Mouse (Mus musculus): ENCODE data around the gene Mocs3. TPM values are rescaled to one million over a fixed set of nuclear protein-coding genes. Genes with fewer than 3 reads are reported as not detected.
A peak's percentile ranks its signal among the peaks of the same experiment; 100 is the strongest.

Mocs3 gene
- polyA plus RNA-seq, 1 experiment: 5.9 TPM

GRCm38 (mm10) chr2:168223326-168223725 is 7.1 kb upstream of the Mocs3 start:
- Histone ChIP-seq H3K27ac (replicated peaks; ENCODE audit: low read depth, low read length) (no peak overlapping the region), H3K4me3 (ENCODE audit: insufficient read depth, low read depth, low read length) (no peak overlapping the region), H3K4me1 (ENCODE audit: control insufficient read depth, insufficient read depth, insufficient read length, low read length) (no peaks in the 10 kb centered on the region)

GRCm38 (mm10) chr2:168229116-168230025 is 1.1 kb upstream of the Mocs3 start:
- H3K4me3 ChIP-seq (ENCODE audit: insufficient read depth, low read depth, low read length): peak overlapping the region; percentile 81
- no peaks in the 10 kb centered on the region for H3K4me1 ChIP-seq (ENCODE audit: control insufficient read depth, insufficient read depth, insufficient read length, low read length)
- peak overlapping the region; percentile 99 for H3K27ac ChIP-seq (replicated peaks; ENCODE audit: low read depth, low read length)

GRCm38 (mm10) chr2:168230773-168231470 is 500 bp downstream of the Mocs3 start:
- Histone ChIP-seq H3K4me3 (ENCODE audit: insufficient read depth, low read depth, low read length) (peak overlapping the region; percentile 81), H3K27ac (replicated peaks; ENCODE audit: low read depth, low read length) (peak overlapping the region; percentile 46), H3K4me1 (ENCODE audit: control insufficient read depth, insufficient read depth, insufficient read length, low read length) (no peaks in the 10 kb centered on the region)

GRCm38 (mm10) chr2:168231471-168231829 is 1.0 kb downstream of the Mocs3 start:
- Histone ChIP-seq H3K27ac (replicated peaks; ENCODE audit: low read depth, low read length) (no peak overlapping the region), H3K4me1 (ENCODE audit: control insufficient read depth, insufficient read depth, insufficient read length, low read length) (no peaks in the 10 kb centered on the region), H3K4me3 (ENCODE audit: insufficient read depth, low read depth, low read length) (peak overlapping the region; percentile 81)

- H3K4me3 ChIP-seq (ENCODE audit: insufficient read depth, low read depth, low read length): no peak overlapping the region
- H3K4me1 ChIP-seq (ENCODE audit: control insufficient read depth, insufficient read depth, insufficient read length, low read length): no peaks in the 10 kb centered on the region
Observed at GRCm38 (mm10) chr2:168233286-168233685, 2.9 kb downstream of the Mocs3 start.

DNA sequence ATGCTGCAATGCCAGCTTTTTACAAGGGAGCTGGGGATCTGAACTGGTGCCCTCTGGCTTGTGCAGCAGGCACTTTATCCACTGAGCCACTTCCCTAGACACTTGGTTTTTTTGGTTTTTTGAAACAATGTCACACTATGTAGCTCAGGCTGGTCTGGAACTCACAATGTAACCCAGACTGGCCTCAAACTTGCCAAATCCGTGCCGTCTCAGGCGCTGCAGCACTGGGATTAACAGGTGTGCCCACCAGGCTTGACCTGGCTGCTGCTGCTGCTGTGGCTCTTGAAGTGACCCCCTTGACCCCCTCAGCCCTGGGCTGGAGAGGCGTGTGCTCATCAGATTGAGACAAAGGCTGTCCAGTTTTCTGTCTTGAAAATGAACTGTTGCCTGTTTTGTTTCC is 7.9 kb downstream of the Mocs3 start:
- no peak overlapping the region for H3K4me3 ChIP-seq (ENCODE audit: insufficient read depth, low read depth, low read length)
- no peaks in the 10 kb centered on the region for H3K4me1 ChIP-seq (ENCODE audit: control insufficient read depth, insufficient read depth, insufficient read length, low read length)

More at GRCm38 (mm10) chr2:168233286-168233685, 2.9 kb downstream of the Mocs3 start:
- H3K27ac ChIP-seq (replicated peaks; ENCODE audit: low read depth, low read length): no peak overlapping the region

DNA sequence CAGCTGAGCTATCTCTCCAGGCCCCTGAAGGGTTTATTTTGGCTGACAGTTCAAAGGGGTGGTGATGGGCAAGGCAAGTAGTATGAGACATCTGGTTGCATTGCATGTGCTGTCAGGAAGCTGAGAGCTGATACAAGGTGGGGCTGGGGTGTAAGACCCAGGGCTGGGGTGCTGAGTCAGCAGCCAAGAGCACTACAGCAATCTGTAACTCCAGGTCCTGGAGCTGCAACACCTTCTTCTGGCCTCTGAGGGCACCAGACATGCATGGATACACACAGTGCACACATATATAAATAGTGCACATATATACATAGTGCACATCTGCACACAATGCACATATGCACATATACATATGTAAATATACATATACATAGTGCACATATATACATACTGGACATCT is 12.4 kb downstream of the Mocs3 start:
- Histone ChIP-seq H3K4me3 (ENCODE audit: insufficient read depth, low read depth, low read length) (no peak overlapping the region), H3K27ac (replicated peaks; ENCODE audit: low read depth, low read length) (no peak overlapping the region), H3K4me1 (ENCODE audit: control insufficient read depth, insufficient read depth, insufficient read length, low read length) (no peaks in the 10 kb centered on the region)

More for the DNA sequence above, 7.9 kb downstream of the Mocs3 start:
- H3K27ac ChIP-seq (replicated peaks; ENCODE audit: low read depth, low read length): no peak overlapping the region

DNA sequence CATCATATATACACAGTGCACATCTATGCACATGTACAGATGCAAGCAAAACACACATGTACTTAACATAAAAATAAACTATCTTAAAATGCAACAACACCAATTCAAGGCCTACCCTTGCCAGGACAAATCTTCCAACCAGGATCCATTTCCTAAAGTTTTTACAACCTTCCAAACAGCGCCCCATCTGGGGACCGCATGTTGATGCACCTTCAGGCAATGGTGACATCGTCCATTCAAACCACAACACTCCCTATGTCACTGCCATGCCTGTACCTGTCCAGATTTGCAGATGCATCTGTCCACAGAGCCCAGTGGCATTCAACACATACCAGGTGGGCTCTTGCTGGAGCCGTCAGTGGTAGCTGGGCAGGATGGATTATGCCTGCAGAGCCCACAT is 12.9 kb downstream of the Mocs3 start:
- Histone ChIP-seq H3K4me3 (ENCODE audit: insufficient read depth, low read depth, low read length) (no peak overlapping the region), H3K4me1 (ENCODE audit: control insufficient read depth, insufficient read depth, insufficient read length, low read length) (no peaks in the 10 kb centered on the region), H3K27ac (replicated peaks; ENCODE audit: low read depth, low read length) (no peak overlapping the region)

DNA sequence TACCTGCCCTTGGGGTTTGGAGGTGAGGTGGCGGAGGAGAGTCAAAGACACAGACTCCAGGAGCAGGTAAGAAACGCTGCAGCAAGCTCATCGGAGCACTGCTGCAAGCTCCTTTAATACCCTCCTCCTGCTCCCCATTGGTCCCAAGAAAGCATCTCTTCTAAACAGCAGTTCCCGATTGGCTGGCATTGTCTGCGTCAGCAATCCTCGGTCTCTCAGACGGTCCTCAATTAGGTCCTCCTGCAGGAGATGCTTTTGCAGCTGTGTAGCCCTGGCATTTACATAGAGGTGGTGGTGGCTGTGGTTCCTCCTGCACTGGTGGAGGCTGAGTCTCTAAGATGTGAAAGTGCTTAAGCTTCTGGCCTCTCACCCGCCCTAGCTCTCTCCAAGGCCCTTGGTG is 15.1 kb downstream of the Mocs3 start:
- H3K4me3 ChIP-seq (ENCODE audit: insufficient read depth, low read depth, low read length): no peak overlapping the region
- H3K27ac ChIP-seq (replicated peaks; ENCODE audit: low read depth, low read length): no peak overlapping the region
- no peaks in the 10 kb centered on the region for H3K4me1 ChIP-seq (ENCODE audit: control insufficient read depth, insufficient read depth, insufficient read length, low read length)

DNA sequence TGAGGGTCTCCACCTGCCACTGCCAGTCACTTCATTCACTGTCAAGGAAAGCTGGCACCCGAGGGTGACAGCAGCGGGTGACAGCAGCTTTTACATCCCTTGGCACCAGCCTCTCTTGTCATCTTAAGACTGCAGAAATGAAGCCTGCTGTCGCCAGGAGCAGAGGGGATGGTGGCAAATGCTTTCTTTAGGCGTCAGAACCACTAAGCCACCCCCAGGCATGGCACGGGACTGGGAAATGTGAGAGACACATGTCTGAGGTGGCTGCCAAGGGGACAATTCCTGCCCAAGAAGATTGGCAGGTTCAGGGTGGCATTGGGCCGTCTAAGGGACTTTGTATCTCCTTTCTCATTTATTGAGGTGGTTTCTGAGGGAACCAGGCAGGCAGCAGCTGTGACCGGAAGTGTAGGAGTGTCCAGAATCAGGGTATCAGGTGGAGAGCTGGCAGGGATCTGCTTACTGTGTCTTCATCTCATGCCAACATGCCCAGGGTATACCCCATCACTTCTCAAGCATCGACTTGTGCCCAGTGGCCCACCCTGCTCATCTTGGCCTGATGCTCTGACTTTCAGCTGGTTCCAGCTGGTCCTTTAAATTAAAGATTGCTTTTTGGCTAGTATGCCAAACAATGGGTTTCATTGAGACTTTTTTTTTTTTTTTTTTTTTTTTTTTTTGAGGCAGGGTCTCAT is 17.9 kb downstream of the Mocs3 start:
- H3K27ac ChIP-seq (replicated peaks; ENCODE audit: low read depth, low read length): no peak overlapping the region
- H3K4me3 ChIP-seq (ENCODE audit: insufficient read depth, low read depth, low read length): no peak overlapping the region
- H3K4me1 ChIP-seq (ENCODE audit: control insufficient read depth, insufficient read depth, insufficient read length, low read length): no peaks in the 10 kb centered on the region

- no peaks in the 10 kb centered on the region for H3K4me1 ChIP-seq (ENCODE audit: control insufficient read depth, insufficient read depth, insufficient read length, low read length)
- H3K4me3 ChIP-seq (ENCODE audit: insufficient read depth, low read depth, low read length): no peak overlapping the region
- H3K27ac ChIP-seq (replicated peaks; ENCODE audit: low read depth, low read length): no peak overlapping the region
Observed at GRCm38 (mm10) chr2:168248856-168249245, 18.4 kb downstream of the Mocs3 start.

DNA sequence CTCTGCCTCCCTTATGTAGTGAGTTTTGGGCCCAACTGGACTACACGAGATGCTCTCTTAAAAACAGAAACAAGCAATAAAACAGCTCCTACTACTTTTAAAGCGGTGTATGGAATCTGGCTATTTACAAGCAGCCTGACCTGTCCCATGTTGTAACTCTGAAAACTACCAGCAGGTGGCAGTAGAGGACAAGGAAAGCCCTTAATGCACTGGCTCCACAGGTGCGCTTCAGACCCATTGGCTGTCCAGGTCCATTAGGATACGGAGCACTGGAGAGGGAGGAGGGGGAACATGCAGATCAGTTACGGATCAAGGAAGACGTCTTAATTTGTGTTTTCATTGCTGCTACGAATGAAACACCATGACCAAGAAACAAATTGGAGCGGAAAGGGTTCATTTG is 19.8 kb downstream of the Mocs3 start:
- Histone ChIP-seq H3K4me1 (ENCODE audit: control insufficient read depth, insufficient read depth, insufficient read length, low read length) (no peaks in the 10 kb centered on the region), H3K27ac (replicated peaks; ENCODE audit: low read depth, low read length) (no peak overlapping the region), H3K4me3 (ENCODE audit: insufficient read depth, low read depth, low read length) (no peak overlapping the region)

- Histone ChIP-seq H3K4me3 (ENCODE audit: insufficient read depth, low read depth, low read length) (no peak overlapping the region), H3K27ac (replicated peaks; ENCODE audit: low read depth, low read length) (no peak overlapping the region), H3K4me1 (ENCODE audit: control insufficient read depth, insufficient read depth, insufficient read length, low read length) (no peaks in the 10 kb centered on the region)
Observed at GRCm38 (mm10) chr2:168252639-168253292, 22.3 kb downstream of the Mocs3 start.

DNA sequence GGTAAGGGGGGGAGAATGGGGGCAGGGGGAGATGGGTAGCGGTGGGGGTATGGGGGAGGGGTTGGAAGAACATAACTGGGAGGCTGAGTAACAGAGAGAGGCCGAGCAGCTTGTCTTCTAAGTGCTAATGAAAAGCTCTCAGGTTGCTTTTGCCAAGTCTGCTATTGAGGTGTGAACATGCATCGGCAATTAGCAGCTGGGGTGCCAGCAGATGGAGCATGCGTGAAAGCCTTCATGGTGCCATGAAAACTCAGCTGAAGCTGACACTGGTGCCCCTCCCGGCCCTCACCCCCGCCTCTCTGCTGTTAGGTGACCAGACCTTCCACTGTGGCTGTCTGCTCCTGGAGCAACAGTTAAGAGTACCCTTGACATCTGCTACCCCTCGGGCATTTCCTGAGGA is 23.4 kb downstream of the Mocs3 start:
- H3K27ac ChIP-seq (replicated peaks; ENCODE audit: low read depth, low read length): no peak overlapping the region
- no peaks in the 10 kb centered on the region for H3K4me1 ChIP-seq (ENCODE audit: control insufficient read depth, insufficient read depth, insufficient read length, low read length)
- no peak overlapping the region for H3K4me3 ChIP-seq (ENCODE audit: insufficient read depth, low read depth, low read length)

GRCm38 (mm10) chr2:168256506-168256905 is 26.1 kb downstream of the Mocs3 start:
- Histone ChIP-seq H3K27ac (replicated peaks; ENCODE audit: low read depth, low read length) (no peak overlapping the region), H3K4me1 (ENCODE audit: control insufficient read depth, insufficient read depth, insufficient read length, low read length) (no peaks in the 10 kb centered on the region), H3K4me3 (ENCODE audit: insufficient read depth, low read depth, low read length) (no peak overlapping the region)

All from brown adipose tissue, adult 24 weeks (tissue).